Mouse (Mus musculus): Measurements from ENCODE around the gene Shld1.

The Shld1 gene

GRCm38 (mm10) chr2:132691731-132692130 lies 5.0 kb downstream of the Shld1 start:
- in situ Hi-C loops (cut with MboI, MseI) = loop anchor here (5.0 to 10.0 kb wide), 2 partner anchors 117 to 429 kb away; partner anchors contain the start of gene Cds2 (in 1 of the 2)

- in situ Hi-C loops (cut with MboI, MseI) = loop anchor here (5.0 to 10.0 kb wide), 2 partner anchors 118 to 430 kb away; partner anchors contain the start of gene Cds2 (in 1 of the 2)
Measured at GRCm38 (mm10) chr2:132692320-132692719, 5.6 kb downstream of the Shld1 start.

GRCm38 (mm10) chr2:132693980-132694379 lies 7.2 kb downstream of the Shld1 start:
- in situ Hi-C loops (cut with MboI, MseI) = loop anchor here (5.0 to 10.0 kb wide), 2 partner anchors 119 to 432 kb away; partner anchors contain the start of gene Cds2 (in 1 of the 2)

GRCm38 (mm10) chr2:132695358-132696093 lies 8.8 kb downstream of the Shld1 start:
- in situ Hi-C loops (cut with MboI, MseI) = loop anchor here in 1 of 2 experiments (10.0 kb wide), 1 partner anchor 121 kb away; no protein-coding TSS in a partner anchor

GRCm38 (mm10) chr2:132696519-132696918 lies 9.8 kb downstream of the Shld1 start:
- in situ Hi-C loops (cut with MboI, MseI) = loop anchor here in 1 of 2 experiments (10.0 kb wide), 1 partner anchor 122 kb away; no protein-coding TSS in a partner anchor

- in situ Hi-C loops (cut with MboI, MseI) = loop anchor here in 1 of 2 experiments (10.0 kb wide), 1 partner anchor 122 kb away; no protein-coding TSS in a partner anchor
Measured at GRCm38 (mm10) chr2:132697256-132697655, 10.5 kb downstream of the Shld1 start.

GRCm38 (mm10) chr2:132697695-132698094 lies 11.0 kb downstream of the Shld1 start:
- in situ Hi-C loops (cut with MboI, MseI) = loop anchor here in 1 of 2 experiments (10.0 kb wide), 1 partner anchor 123 kb away; no protein-coding TSS in a partner anchor

GRCm38 (mm10) chr2:132698420-132698819 lies 11.7 kb downstream of the Shld1 start:
- in situ Hi-C loops (cut with MboI, MseI) = loop anchor here in 1 of 2 experiments (10.0 kb wide), 1 partner anchor 124 kb away; no protein-coding TSS in a partner anchor

- in situ Hi-C loops (cut with MboI, MseI) = loop anchor here (5.0 to 10.0 kb wide), 2 partner anchors 124 to 396 kb away; no protein-coding TSS in a partner anchor
Measured at GRCm38 (mm10) chr2:132700921-132701320, 14.2 kb downstream of the Shld1 start.

- in situ Hi-C loops (cut with MboI, MseI) = loop anchor here (5.0 to 10.0 kb wide), 2 partner anchors 124 to 397 kb away; no protein-coding TSS in a partner anchor
Measured at GRCm38 (mm10) chr2:132701451-132701886, 14.7 kb downstream of the Shld1 start.

GRCm38 (mm10) chr2:132705251-132705992 lies 18.7 kb downstream of the Shld1 start:
- in situ Hi-C loops (cut with MboI, MseI) = loop anchor here in 1 of 2 experiments (10.0 kb wide), 1 partner anchor 401 kb away; no protein-coding TSS in a partner anchor

- in situ Hi-C loops (cut with MboI, MseI) = loop anchor here in 1 of 2 experiments (10.0 kb wide), 1 partner anchor 402 kb away; no protein-coding TSS in a partner anchor
Measured at GRCm38 (mm10) chr2:132706309-132706708, 19.6 kb downstream of the Shld1 start.

- in situ Hi-C loops (cut with MboI, MseI) = loop anchor here in 1 of 2 experiments (5.0 kb wide), 1 partner anchor 193 kb away; no protein-coding TSS in a partner anchor
Measured at GRCm38 (mm10) chr2:132710488-132710887, 23.8 kb downstream of the Shld1 start.

GRCm38 (mm10) chr2:132712061-132712460 lies 25.3 kb downstream of the Shld1 start:
- in situ Hi-C loops (cut with MboI, MseI) = loop anchor here in 1 of 2 experiments (5.0 kb wide), 1 partner anchor 195 kb away; no protein-coding TSS in a partner anchor

- in situ Hi-C loops (cut with MboI, MseI) = loop anchor here in 1 of 2 experiments (5.0 kb wide), 1 partner anchor 197 kb away; no protein-coding TSS in a partner anchor
Measured at GRCm38 (mm10) chr2:132714522-132714921, 27.8 kb downstream of the Shld1 start.

- in situ Hi-C loops (cut with MboI, MseI) = loop anchor here (5.0 kb wide), 1 partner anchor 198 kb away; no protein-coding TSS in a partner anchor
Measured at GRCm38 (mm10) chr2:132714946-132715345, 28.2 kb downstream of the Shld1 start.

GRCm38 (mm10) chr2:132715421-132716070 lies 28.8 kb downstream of the Shld1 start:
- in situ Hi-C loops (cut with MboI, MseI) = loop anchor here in 1 of 2 experiments (5.0 kb wide), 1 partner anchor 198 kb away; no protein-coding TSS in a partner anchor

GRCm38 (mm10) chr2:132716154-132716553 lies 29.4 kb downstream of the Shld1 start:
- in situ Hi-C loops (cut with MboI, MseI) = loop anchor here in 1 of 2 experiments (5.0 kb wide), 1 partner anchor 199 kb away; no protein-coding TSS in a partner anchor

- in situ Hi-C loops (cut with MboI, MseI) = loop anchor here in 1 of 2 experiments (5.0 kb wide), 1 partner anchor 200 kb away; no protein-coding TSS in a partner anchor
Measured at GRCm38 (mm10) chr2:132716901-132717536, 30.3 kb downstream of the Shld1 start.

GRCm38 (mm10) chr2:132717537-132717912 lies 30.8 kb downstream of the Shld1 start:
- in situ Hi-C loops (cut with MboI, MseI) = loop anchor here in 1 of 2 experiments (5.0 kb wide), 1 partner anchor 200 kb away; no protein-coding TSS in a partner anchor
